Mouse (Mus musculus): ENCODE results near the gene Spef1. TPM values are rescaled to one million over a fixed set of nuclear protein-coding genes. Genes with fewer than 3 reads are reported as not detected.

Spef1 gene
- 6.7 and 7.4 TPM in 2 replicates for polyA plus RNA-seq (2015; fragmentation: Nextera tagmentation; extraction: Ambion mirVana)

DNA sequence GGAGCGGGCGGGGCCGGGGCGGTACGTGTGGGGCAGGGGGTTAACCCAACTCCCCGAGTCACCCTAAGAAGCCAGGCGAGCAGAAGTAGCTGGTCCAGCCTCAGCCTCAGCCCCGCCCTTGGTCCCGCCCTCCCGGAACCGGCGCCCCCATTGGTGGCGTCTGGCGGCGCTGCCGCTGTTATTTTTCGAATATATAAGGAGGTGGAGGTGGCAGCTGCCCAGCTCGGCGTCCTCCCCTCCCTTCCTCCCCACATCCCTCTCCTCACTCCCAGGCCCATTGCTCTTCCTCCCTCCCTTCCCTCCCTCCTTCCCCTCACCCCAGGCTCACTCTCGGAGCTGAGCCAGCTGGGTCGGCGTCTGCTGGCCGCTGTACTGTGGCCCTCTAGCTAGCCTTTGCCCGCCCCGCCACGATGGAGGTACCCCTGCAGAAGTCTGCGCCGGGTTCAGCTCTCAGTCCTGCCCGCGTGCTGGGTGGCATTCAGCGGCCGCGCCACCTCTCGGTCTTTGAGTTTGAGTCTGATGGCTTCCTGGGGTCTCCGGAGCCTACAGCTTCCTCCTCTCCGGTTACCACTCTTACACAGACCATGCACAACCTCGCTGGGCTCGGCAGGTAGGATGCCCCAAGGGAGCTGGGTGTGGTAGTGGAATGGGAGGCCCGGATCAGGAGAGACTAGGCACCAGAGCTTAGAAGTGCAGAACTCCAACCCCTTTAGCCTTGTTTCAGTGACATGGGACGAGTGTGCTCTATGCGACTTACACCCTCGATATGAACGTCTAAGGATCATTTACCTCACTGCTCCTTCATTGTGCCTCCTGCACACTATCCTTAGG, at the start of gene Spef1, which contains the start of gene Cdc25b:
Gene Spef1, minus strand, starts transcription at position 512 of the 831 bp plus-strand sequence.
Gene Cdc25b, plus strand, starts transcription at position 179 of the 831 bp plus-strand sequence.

DNA sequence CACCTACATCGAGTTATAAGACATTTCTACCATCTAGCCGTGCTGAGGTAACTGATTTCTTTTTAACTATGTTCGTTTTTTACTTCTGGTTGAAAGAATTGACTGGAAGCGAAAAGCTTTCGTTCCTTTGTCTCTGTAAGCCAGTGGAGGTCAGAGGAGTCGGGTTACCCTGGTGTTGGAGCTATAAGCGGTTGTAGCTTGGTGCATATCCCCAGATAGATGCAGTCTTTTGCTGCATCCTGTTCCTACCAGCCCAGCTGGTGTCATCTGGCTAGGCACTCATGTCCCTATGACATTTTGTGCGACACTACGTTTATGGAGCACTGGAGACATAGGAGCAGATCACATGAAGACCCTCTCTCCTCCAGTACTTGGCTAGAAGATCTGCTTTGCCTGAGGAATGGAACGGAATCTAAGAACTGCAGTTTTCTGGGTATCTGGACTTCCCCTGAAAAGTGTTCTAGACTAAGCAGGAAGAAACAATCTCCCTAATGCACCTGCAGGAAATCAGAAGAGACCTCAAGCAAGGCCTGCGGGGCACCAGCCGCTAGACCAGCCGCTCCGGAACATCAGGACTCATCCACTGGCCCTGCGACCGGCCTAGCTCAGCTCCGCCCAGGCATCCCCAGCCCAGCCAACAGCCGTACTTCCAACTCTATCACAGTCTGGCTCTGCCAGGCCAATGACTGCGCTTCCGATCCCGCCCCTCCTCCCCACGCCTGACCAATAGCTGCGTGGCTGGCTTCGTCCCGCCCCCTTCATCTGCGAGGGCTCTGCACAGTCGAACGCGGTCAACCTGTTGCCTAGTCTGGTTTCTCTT, 46.4 kb upstream of the Spef1 start, which contains the start of gene Mavs:
Gene Mavs, plus strand, starts transcription at position 757 of the 820 bp plus-strand sequence.

DNA sequence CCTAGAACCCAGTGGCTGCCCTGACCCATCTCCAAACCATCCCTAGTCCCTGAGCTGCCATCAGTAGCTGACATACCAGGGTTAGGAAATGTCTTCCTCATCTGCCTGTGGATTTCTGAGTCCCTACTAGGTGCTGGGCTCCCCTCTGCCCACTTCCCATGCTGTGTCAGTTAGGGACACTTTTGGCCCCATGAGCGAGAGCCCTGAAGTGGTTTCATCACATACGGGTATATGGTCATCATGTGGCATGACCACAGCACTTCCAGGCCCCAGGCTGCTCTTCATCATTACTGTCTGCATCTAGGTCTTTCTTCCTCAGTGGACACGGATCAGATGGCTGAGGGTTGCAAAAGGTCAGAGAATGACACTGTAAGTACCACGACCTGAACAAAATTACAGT, 19.7 kb upstream of the Spef1 start, which contains the start of gene Ap5s1:
Gene Ap5s1, plus strand, starts transcription at position 301 of the 400 bp plus-strand sequence.

DNA sequence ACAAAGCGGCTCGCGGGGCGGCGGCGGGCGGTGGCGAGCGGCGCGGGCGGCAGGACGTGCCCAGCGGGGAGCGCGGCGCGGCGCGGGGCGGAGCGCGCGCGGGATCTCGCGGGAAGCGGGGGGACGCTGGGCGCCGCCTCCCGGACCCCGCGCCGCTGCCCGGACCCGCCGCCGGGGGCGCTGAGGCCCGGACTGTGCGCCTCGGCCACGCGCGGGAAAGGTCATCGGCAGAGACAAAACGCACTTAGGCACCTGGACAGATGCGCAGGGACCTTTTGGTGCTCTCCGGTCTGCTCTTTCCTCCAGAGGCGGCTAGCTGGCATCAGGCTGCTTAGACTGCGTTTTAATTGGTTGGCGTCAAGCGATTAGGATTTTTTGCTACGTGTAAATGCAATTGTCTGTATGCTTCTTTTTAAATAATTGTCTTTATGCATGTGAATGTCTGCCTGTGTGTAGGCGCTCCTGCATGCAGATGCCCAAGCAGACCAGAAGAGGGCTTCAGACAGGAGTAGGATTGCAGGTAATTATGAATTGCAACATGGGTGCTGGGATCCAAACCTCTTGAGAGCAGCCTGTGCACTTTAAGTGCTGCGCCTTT, 7.0 kb downstream of the Spef1 start, which contains the start of gene Cenpb:
Gene Cenpb, minus strand, starts transcription at position 78 of the 598 bp plus-strand sequence.

DNA sequence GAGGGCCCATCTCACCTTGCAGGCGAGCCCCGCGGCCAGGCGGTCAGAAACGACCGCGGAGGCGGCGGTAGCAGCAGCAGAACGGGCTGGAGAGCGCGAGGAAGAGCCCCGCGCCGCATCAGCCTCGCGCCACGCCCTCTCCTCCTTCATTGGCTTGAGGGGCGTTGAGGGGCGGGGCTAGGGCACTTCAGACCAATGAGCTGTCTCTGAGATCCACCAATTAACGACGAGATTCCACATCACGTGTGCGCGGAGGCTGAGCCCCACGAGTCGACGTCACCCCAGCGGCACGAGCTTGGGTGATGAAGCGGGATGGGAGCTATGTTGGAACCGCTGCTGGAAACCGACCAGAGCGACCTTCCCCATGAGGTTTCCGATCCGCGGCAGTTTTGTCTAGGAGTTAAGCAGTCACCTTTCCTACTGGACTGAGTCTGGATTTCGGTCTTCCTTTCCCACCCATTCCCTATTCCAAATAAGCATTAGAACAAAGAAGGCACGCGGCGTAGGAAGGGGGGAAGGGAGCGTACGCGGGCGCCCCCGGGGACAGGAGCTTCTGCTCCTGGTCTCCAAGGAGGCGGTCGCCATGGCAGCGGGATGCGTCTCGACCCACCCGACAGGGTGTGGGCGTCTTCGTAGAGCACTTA, 27.0 kb downstream of the Spef1 start, which contains the start of gene 1700037H04Rik:
Gene 1700037H04Rik, minus strand, starts transcription at position 144 of the 644 bp plus-strand sequence.

DNA sequence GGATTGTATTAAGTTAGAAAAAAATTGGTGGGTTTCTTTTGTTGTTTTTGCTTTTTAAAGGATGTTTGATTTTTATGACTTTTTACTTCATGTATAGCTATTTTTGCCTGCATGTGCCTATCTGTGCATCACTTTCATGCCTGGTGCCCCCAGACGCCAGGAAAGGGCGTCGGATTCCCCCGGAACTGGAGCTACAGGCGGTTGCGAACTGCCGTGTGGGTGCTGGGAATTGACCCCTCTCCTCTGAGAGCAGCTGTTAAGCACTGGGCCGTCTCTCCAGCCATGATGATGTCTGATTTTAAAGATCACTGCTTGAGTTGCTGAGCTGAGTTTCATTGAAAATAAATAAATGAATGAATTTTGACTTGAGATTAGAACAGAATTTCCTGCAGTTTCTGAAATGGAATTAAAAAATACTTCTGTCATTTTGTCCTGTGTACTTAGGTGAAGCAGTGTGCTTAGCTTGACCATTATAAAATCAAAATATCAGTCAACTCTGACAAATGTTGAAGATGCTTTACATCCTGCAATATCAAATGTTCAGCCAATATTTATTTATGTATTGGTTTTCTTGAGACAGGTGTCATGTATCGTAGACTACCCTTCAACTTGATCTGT, 54.0 kb downstream of the Spef1 start, which contains the start of gene Gm11037:
Gene Gm11037, plus strand, starts transcription at position 568 of the 618 bp plus-strand sequence.

DNA sequence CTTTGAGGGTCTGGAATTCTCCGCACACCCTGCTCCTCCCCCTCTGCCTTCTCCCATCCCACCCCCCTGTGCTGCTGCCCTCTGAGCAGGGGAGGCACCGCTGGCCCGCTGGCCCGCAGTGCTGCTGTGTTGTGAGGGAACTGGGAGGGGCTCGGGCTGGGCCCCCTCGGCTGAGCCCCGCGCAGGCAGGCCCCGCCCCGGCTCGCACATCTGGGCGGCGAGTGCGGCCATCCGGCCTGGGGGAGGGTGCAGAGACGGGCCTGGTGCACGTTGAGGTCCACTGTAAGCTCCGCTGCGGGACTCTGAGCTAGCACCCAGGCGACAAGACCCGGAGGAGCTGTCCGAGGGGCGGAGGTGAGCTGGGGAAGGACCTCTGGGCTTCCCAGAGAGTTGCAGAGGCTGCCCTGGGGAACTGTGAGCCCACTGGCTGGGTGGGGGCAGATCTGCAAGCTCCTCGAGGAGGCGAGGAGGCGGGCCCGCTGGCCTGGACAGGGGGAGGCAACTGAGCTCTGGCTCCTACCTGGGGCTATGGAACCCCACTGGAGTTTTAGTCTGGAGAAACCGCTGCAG, 59.8 kb downstream of the Spef1 start, which contains the start of gene Hspa12b:
Gene Hspa12b, plus strand, starts transcription at position 120 of the 570 bp plus-strand sequence.

Other genes starting within 250 kb of the Spef1 start
- 71.0 and 82.5 TPM in 2 replicates for gene Gfra4, start 144.2 kb downstream of the Spef1 start, polyA plus RNA-seq (2015; fragmentation: Nextera tagmentation; extraction: Ambion mirVana)
- 2.9 and 4.2 TPM in 2 replicates for gene Adam33, start 123.5 kb downstream of the Spef1 start, polyA plus RNA-seq (2015; fragmentation: Nextera tagmentation; extraction: Ambion mirVana)
- 0.37 and 0.43 TPM in 2 replicates for gene Siglec1, start 100.5 kb downstream of the Spef1 start, polyA plus RNA-seq (2015; fragmentation: Nextera tagmentation; extraction: Ambion mirVana)
- gene Hspa12b, start 60.0 kb downstream of the Spef1 start, polyA plus RNA-seq (2015; fragmentation: Nextera tagmentation; extraction: Ambion mirVana) = 4.4 and 5.4 TPM in 2 replicates
- gene Gm11037, start 53.8 kb downstream of the Spef1 start, polyA plus RNA-seq (2015; fragmentation: Nextera tagmentation; extraction: Ambion mirVana) = not detected in 2 replicates
- gene 1700037H04Rik, start 27.2 kb downstream of the Spef1 start, polyA plus RNA-seq (2015; fragmentation: Nextera tagmentation; extraction: Ambion mirVana) = 83.6 and 85.1 TPM in 2 replicates
- gene Cenpb, start 7.2 kb downstream of the Spef1 start, polyA plus RNA-seq (2015; fragmentation: Nextera tagmentation; extraction: Ambion mirVana) = 14.7 and 16.1 TPM in 2 replicates
- 16.1 and 17.3 TPM in 2 replicates for gene Cdc25b, start 333 bp downstream of the Spef1 start, polyA plus RNA-seq (2015; fragmentation: Nextera tagmentation; extraction: Ambion mirVana)
- 34.8 and 37.2 TPM in 2 replicates for gene Ap5s1, start 19.8 kb upstream of the Spef1 start, polyA plus RNA-seq (2015; fragmentation: Nextera tagmentation; extraction: Ambion mirVana)
- 8.2 and 8.6 TPM in 2 replicates for gene Mavs, start 46.8 kb upstream of the Spef1 start, polyA plus RNA-seq (2015; fragmentation: Nextera tagmentation; extraction: Ambion mirVana)
- 25.6 and 27.7 TPM in 2 replicates for gene Pank2, start 75.2 kb upstream of the Spef1 start, polyA plus RNA-seq (2015; fragmentation: Nextera tagmentation; extraction: Ambion mirVana)
- 9.3 and 10.3 TPM in 2 replicates for gene Rnf24, start 165.6 kb upstream of the Spef1 start, polyA plus RNA-seq (2015; fragmentation: Nextera tagmentation; extraction: Ambion mirVana)